Mouse (Mus musculus) embryo, embryonic 11.5 days (tissue): Measurements from ENCODE around the gene Barx2.

Experiments used
- DNase-seq: peaks from one replicate; pipeline ENCODE4 v3.0.0-alpha.2; 2012; ENCODE audit warnings: low read depth, low spot score

Gene Barx2

GRCm38 (mm10) chr9:31808753-31809152 is 104.5 kb downstream of the Barx2 start:
- no peak for DNase-seq

DNA sequence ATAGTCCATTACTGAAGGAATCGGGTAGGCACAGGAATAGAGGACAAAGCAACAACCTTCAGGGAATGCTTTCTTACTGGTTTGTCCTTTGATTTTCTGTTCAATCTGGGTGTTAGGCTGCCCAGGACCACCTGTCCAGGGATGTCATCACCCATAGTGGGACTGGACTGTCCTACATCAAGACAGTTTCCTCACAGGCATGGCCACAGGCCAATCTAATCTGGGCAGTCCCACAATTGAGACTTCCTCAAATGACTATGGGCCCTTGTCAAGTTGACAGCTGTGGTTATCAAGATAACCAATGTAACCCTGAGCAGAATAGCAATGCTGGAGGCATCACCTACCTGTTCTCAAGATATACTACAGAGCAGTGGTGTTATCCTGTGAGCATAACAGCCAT is 110.6 kb downstream of the Barx2 start:
- no peak for DNase-seq
